Mouse (Mus musculus) neural tube, embryonic 15.5 days (tissue): Measurements from ENCODE around the gene Mrtfa. TPM values are rescaled to one million over a fixed set of nuclear protein-coding genes. Genes with fewer than 3 reads are reported as not detected.

ENCODE experiments used
- ATAC-seq: fragments of 200-750 bp; cut with Nextera tagmentation; 2 replicates; pipeline ENCODE4 v1.8.0; 2017; ENCODE audit warnings: mild to moderate bottlenecking, moderate TSS enrichment, moderate library complexity; ENCODE audit not compliant: low FRiP score
- H3K27ac ChIP-seq: fragments of 300-500 bp; sonication (generic); replicated peaks from 2 replicates; pipeline ENCODE4 v1.5.1; 2015; ENCODE audit warnings: mild to moderate bottlenecking, inconsistent platforms
- H3K27me3 ChIP-seq: fragments of 300-500 bp; sonication (generic); replicated peaks from 2 replicates; pipeline ENCODE4 v1.6.1; 2015; ENCODE audit warnings: inconsistent platforms
- H3K36me3 ChIP-seq: fragments of 300-500 bp; sonication (generic); 2 replicates; pipeline ENCODE4 v1.6.1; 2015; ENCODE audit warnings: inconsistent platforms
- H3K4me1 ChIP-seq: fragments of 300-500 bp; sonication (generic); 2 replicates; pipeline ENCODE4 v1.6.1; 2015; ENCODE audit warnings: inconsistent platforms
- H3K4me2 ChIP-seq: fragments of 300-500 bp; sonication (generic); 2 replicates; pipeline ENCODE4 v1.6.1; 2015; ENCODE audit warnings: inconsistent platforms, mild to moderate bottlenecking, moderate library complexity
- H3K4me3 ChIP-seq: fragments of 300-500 bp; sonication (generic); replicated peaks from 2 replicates; pipeline ENCODE4 v1.5.1; 2015; ENCODE audit warnings: mild to moderate bottlenecking, inconsistent platforms
- H3K9ac ChIP-seq: fragments of 300-500 bp; sonication (generic); replicated peaks from 2 replicates; pipeline ENCODE4 v1.6.1; 2015; ENCODE audit warnings: mild to moderate bottlenecking, inconsistent platforms
- H3K9me3 ChIP-seq: fragments of 300-500 bp; sonication (generic); replicated peaks from 2 replicates; pipeline ENCODE4 v1.6.1; 2016; ENCODE audit warnings: inconsistent platforms
- WGBS: fragments of 180-500 bp; shearing (Covaris S2); methylation state at CpG from one replicate; pipeline ENCODE4 v1.1.7; 2015; ENCODE audit warnings: mixed read lengths; 5-methylcytosine and 5-hydroxymethylcytosine counted together
- polyA plus RNA-seq: library from polyadenylated mRNA; unstranded; fragments of >200 nt; fragmentation: Nextera tagmentation; extraction: Ambion mirVana; gene quantifications from 2 replicates; pipeline ENCODE4 v1.2.1, GENCODE M21; 2015

The Mrtfa gene
- polyA plus RNA-seq, 1 experiment from 2014 or later, result 27.9 TPM

GRCm38 (mm10) chr15:80969371-80969770 is 221.2 kb downstream of the Mrtfa start:
- Histone ChIP-seq H3K36me3 (peaks cover 56% of the 10 kb centered on the region), H3K9ac (no peak overlapping the region), H3K9me3 (no peaks in the 10 kb centered on the region), H3K27me3 (no peaks in the 10 kb centered on the region), H3K27ac (no peak overlapping the region), H3K4me2 (no peak overlapping the region), H3K4me3 (no peak overlapping the region), H3K4me1 (no peaks in the 10 kb centered on the region)
- WGBS, result 86% methylated on average over 1 of the region's 1 CpGs
- ATAC-seq, result no peak

Other genes starting within 250 kb of the Mrtfa start
- gene Adsl, start 242.3 kb downstream of the Mrtfa start, polyA plus RNA-seq, result 111 and 133 TPM in 2 replicates
- gene Sgsm3, start 213.0 kb downstream of the Mrtfa start, polyA plus RNA-seq, result 71.6 and 79.1 TPM in 2 replicates
- 5.0 and 5.2 TPM in 2 replicates for gene Mchr1, start 44.7 kb upstream of the Mrtfa start, polyA plus RNA-seq
- 129 and 134 TPM in 2 replicates for gene Slc25a17, start 170.1 kb upstream of the Mrtfa start, polyA plus RNA-seq
- 185 and 188 TPM in 2 replicates for gene St13, start 209.3 kb upstream of the Mrtfa start, polyA plus RNA-seq
- 8.1 and 10.9 TPM in 2 replicates for gene Xpnpep3, start 209.4 kb upstream of the Mrtfa start, polyA plus RNA-seq
- gene Dnajb7, start 217.5 kb upstream of the Mrtfa start, polyA plus RNA-seq, result 1.9 and 2.3 TPM in 2 replicates